Mouse (Mus musculus) forebrain, embryonic 15.5 days (tissue): ENCODE measurements around the gene Dlgap1. TPM values are rescaled to one million over a fixed set of nuclear protein-coding genes. Genes with fewer than 3 reads are reported as not detected.

ENCODE experiments used
- ATAC-seq: fragments of 200-750 bp; cut with Nextera tagmentation; replicated peaks from 2 replicates; pipeline ENCODE4 v1.8.0; 2017; ENCODE audit warnings: mild to moderate bottlenecking, moderate TSS enrichment, moderate library complexity
- H3K27ac ChIP-seq: fragments of 300-500 bp; sonication (generic); replicated peaks from 2 replicates; pipeline ENCODE4 v1.5.1; 2015; ENCODE audit warnings: mild to moderate bottlenecking, inconsistent platforms
- H3K27me3 ChIP-seq: fragments of 300-500 bp; sonication (generic); 2 replicates; pipeline ENCODE4 v1.6.1; 2015; ENCODE audit warnings: inconsistent platforms
- H3K36me3 ChIP-seq: fragments of 300-500 bp; sonication (generic); 2 replicates; pipeline ENCODE4 v1.6.1; 2015; ENCODE audit warnings: mild to moderate bottlenecking, inconsistent platforms
- H3K4me1 ChIP-seq: fragments of 300-500 bp; sonication (generic); 2 replicates; pipeline ENCODE4 v1.6.1; 2015; ENCODE audit warnings: inconsistent platforms
- H3K4me2 ChIP-seq: fragments of 300-500 bp; sonication (generic); replicated peaks from 2 replicates; pipeline ENCODE4 v1.6.1; 2015; ENCODE audit warnings: mild to moderate bottlenecking, inconsistent platforms
- H3K4me3 ChIP-seq: fragments of 300-500 bp; sonication (generic); 2 replicates; pipeline ENCODE4 v1.5.1; 2015; ENCODE audit warnings: mild to moderate bottlenecking, inconsistent platforms
- H3K9ac ChIP-seq: fragments of 300-500 bp; sonication (generic); replicated peaks from 2 replicates; pipeline ENCODE4 v1.6.1; 2015; ENCODE audit warnings: mild to moderate bottlenecking, inconsistent platforms
- H3K9me3 ChIP-seq: fragments of 300-500 bp; sonication (generic); 2 replicates; pipeline ENCODE4 v1.6.1; 2016; ENCODE audit warnings: inconsistent platforms
- WGBS: fragments of 180-500 bp; shearing (Covaris S2); methylation state at CpG from one replicate; pipeline ENCODE4 v1.1.7; 2015; ENCODE audit warnings: mixed read lengths; 5-methylcytosine and 5-hydroxymethylcytosine counted together
- polyA plus RNA-seq: library from polyadenylated mRNA; unstranded; fragments of >200 nt; fragmentation: Nextera tagmentation; extraction: Ambion mirVana; gene quantifications from 2 replicates; pipeline ENCODE4 v1.2.1, GENCODE M21; 2015

The Dlgap1 gene
- polyA plus RNA-seq, 1 experiment from 2014 or later = 31.0 TPM

GRCm38 (mm10) chr17:70748964-70749650 lies 780.2 kb downstream of the Dlgap1 start:
- 49% methylated on average over 7 of the region's 7 CpGs for WGBS
- Histone ChIP-seq H3K36me3 (no peaks in the 10 kb centered on the region), H3K9me3 (no peaks in the 10 kb centered on the region), H3K27me3 (peaks cover 9% of the 10 kb centered on the region; the same call in 1 of the 2 replicates), H3K9ac (no peak overlapping the region), H3K4me2 (no peak overlapping the region), H3K4me3 (no peak overlapping the region), H3K4me1 (peaks cover 25% of the 10 kb centered on the region), H3K27ac (no peak overlapping the region)
- ATAC-seq = no peak

GRCm38 (mm10) chr17:70750236-70751160 lies 781.6 kb downstream of the Dlgap1 start:
- no peak overlapping the region for H3K27ac ChIP-seq
- WGBS = 37% methylated on average over 17 of the region's 17 CpGs
- H3K4me2 ChIP-seq = peak overlapping the region; percentile 34
- H3K9me3 ChIP-seq = no peaks in the 10 kb centered on the region
- H3K4me1 ChIP-seq = peaks cover 30% of the 10 kb centered on the region
- no peak for ATAC-seq
- H3K4me3 ChIP-seq = peak overlapping the region; percentile 25; the same call in 1 of the 2 replicates
- H3K36me3 ChIP-seq = no peaks in the 10 kb centered on the region
- H3K27me3 ChIP-seq = peaks cover 9% of the 10 kb centered on the region; the same call in 1 of the 2 replicates
- H3K9ac ChIP-seq = peak overlapping the region; percentile 5; the same call in 1 of the 2 replicates

- H3K4me3 ChIP-seq = peak overlapping the region; percentile 25
- peaks cover 35% of the 10 kb centered on the region for H3K4me1 ChIP-seq
- H3K27ac ChIP-seq = no peak overlapping the region
- no peaks in the 10 kb centered on the region for H3K36me3 ChIP-seq
- peaks cover 9% of the 10 kb centered on the region; the same call in 1 of the 2 replicates for H3K27me3 ChIP-seq
- peak overlapping the region; percentile 34 for H3K4me2 ChIP-seq
- WGBS = 7% methylated on average over 19 of the region's 19 CpGs
- H3K9ac ChIP-seq = peak overlapping the region; percentile 5
- H3K9me3 ChIP-seq = no peaks in the 10 kb centered on the region
- no peak for ATAC-seq
These were observed 782.3 kb downstream of the Dlgap1 start for GRCm38 (mm10) chr17:70751161-70751651.

DNA sequence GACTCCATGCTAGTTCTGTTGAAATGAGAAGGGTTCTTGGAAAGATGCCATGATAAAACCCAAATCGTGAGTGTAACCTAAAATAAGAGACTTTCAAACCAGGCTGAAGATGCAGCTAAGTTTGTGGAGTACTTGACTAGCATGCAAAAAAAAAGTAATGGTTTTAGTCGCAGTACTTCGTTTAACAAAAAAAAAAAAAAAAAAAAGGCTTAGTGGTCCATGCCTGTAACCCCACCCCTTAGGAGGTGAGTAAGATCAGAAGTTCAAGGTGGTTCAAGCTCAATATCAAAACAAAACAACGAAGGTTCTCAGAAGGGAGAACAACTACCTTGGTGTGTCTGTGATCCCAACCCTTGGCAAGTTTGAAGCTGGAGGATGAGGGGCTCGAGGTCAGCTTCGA lies 782.8 kb downstream of the Dlgap1 start:
- WGBS = 58% methylated on average over 6 of the region's 6 CpGs
- H3K4me2 ChIP-seq = peak overlapping the region; percentile 34
- H3K36me3 ChIP-seq = no peaks in the 10 kb centered on the region
- H3K9ac ChIP-seq = peak overlapping the region; percentile 5; the same call in 1 of the 2 replicates
- no peak for ATAC-seq
- no peak overlapping the region for H3K27ac ChIP-seq
- peaks cover 33% of the 10 kb centered on the region for H3K4me1 ChIP-seq
- no peaks in the 10 kb centered on the region for H3K9me3 ChIP-seq
- H3K4me3 ChIP-seq = 0 out of 2 replicates have a peak overlapping the region, but pooled peaks have one; percentile 25
- peaks cover 7% of the 10 kb centered on the region; the same call in 1 of the 2 replicates for H3K27me3 ChIP-seq

DNA sequence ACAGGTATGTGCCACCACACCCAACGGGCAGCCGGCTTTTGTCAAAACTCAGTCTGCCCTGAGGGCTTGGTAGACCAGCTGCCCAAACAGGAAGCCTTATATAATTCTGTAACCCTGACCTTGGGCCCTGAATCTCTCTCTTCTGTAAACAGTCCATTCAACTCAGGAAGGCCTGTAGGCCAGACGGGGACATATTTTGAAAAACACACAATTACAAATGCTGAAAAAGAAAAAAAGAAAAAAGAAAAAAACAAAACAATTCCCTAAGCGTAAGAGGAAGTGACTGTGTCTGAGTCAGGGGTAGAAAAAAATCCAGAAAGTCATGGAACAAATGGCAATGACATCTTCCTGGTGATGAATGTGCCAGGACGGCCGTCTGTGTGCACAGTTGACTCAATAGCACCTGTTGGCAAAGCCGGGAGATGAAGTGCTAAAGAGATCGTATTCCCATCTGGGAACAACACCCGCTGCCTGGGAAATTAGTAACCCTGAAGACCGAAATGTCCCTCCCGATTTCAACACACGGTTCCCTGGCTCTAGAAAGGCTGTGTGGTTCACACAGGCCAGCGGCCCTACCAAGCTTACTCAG lies 784.7 kb downstream of the Dlgap1 start:
- no peaks in the 10 kb centered on the region for H3K9me3 ChIP-seq
- H3K9ac ChIP-seq = no peak overlapping the region
- 84% methylated on average over 13 of the region's 13 CpGs for WGBS
- H3K4me1 ChIP-seq = peaks cover 19% of the 10 kb centered on the region
- H3K4me2 ChIP-seq = no peak overlapping the region
- peaks cover 7% of the 10 kb centered on the region; the same call in 1 of the 2 replicates for H3K27me3 ChIP-seq
- ATAC-seq = no peak
- no peak overlapping the region for H3K27ac ChIP-seq
- H3K36me3 ChIP-seq = no peaks in the 10 kb centered on the region
- H3K4me3 ChIP-seq = no peak overlapping the region

DNA sequence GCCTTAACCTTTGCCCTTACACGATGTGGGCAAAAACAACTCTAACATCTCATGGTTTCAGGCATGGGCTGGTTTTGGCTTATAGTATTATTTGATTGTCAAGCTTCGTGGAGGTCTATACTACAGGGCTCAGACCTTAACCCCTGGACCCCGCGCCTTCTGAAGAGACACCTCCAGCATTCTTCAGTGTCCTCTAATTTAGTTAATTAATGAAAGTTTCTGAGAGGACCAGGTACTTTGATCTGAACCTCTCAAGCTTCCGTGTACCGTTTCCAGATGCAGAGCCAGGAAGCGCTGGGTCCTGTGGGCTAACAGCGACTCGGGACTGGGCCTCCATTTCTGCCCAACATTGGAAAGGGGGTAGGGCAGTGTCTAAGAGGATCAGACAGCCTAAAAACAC lies 785.2 kb downstream of the Dlgap1 start:
- ATAC-seq = no peak
- H3K9me3 ChIP-seq = no peaks in the 10 kb centered on the region
- H3K27me3 ChIP-seq = peaks cover 7% of the 10 kb centered on the region; the same call in 1 of the 2 replicates
- no peak overlapping the region for H3K4me2 ChIP-seq
- peaks cover 19% of the 10 kb centered on the region for H3K4me1 ChIP-seq
- H3K27ac ChIP-seq = no peak overlapping the region
- no peak overlapping the region for H3K9ac ChIP-seq
- no peaks in the 10 kb centered on the region for H3K36me3 ChIP-seq
- H3K4me3 ChIP-seq = no peak overlapping the region
- 80% methylated on average over 9 of the region's 9 CpGs for WGBS

GRCm38 (mm10) chr17:70754638-70755037 lies 785.8 kb downstream of the Dlgap1 start:
- Histone ChIP-seq H3K36me3 (no peaks in the 10 kb centered on the region), H3K9ac (no peak overlapping the region), H3K4me2 (peak overlapping the region; percentile 50; the same call in 1 of the 2 replicates), H3K4me3 (no peak overlapping the region), H3K4me1 (peaks cover 19% of the 10 kb centered on the region), H3K9me3 (no peaks in the 10 kb centered on the region), H3K27ac (no peak overlapping the region), H3K27me3 (peaks cover 4% of the 10 kb centered on the region; the same call in 1 of the 2 replicates)
- no peak for ATAC-seq
- WGBS = 52% methylated on average over 7 of the region's 7 CpGs

DNA sequence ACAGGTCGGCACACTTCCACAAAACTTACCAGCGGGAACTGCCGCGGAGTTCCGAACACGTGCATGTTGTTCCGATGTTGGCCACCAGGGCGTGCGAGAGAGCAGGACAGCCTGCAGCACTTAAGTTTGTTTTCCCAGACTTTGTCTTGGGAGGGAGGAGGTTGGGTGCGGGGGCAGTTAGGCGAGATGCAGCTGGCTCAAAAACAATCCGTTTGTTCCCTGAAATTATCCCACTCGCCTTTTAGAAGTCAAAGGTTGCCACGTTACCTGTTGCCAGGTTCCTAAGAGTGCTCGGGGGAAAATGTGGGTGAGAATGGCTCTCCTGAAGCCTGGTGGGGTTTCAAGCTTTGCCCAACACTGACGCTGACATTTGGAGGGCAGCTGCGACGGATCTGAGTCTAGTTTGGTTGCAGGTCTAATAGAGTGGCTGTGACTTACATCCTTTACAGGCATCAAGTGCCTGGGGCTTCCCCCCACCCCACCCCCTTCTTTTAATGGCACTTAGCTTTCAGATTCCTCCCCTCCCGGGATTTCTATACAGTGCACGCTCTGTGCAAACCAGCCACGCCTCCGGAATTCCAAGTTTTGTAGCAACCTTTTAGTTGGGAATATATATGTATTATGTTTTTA lies 786.3 kb downstream of the Dlgap1 start:
- ATAC-seq = peak; percentile 27
- H3K27me3 ChIP-seq = peaks cover 3% of the 10 kb centered on the region; the same call in 1 of the 2 replicates
- H3K36me3 ChIP-seq = no peaks in the 10 kb centered on the region
- WGBS = under 1% methylated on average over 22 of the region's 22 CpGs
- peak overlapping the region; percentile 27; the same call in 1 of the 2 replicates for H3K9ac ChIP-seq
- peak overlapping the region; percentile 31 for H3K4me3 ChIP-seq
- peaks cover 19% of the 10 kb centered on the region for H3K4me1 ChIP-seq
- no peaks in the 10 kb centered on the region for H3K9me3 ChIP-seq
- H3K27ac ChIP-seq = no peak overlapping the region
- H3K4me2 ChIP-seq = peak overlapping the region; percentile 50

DNA sequence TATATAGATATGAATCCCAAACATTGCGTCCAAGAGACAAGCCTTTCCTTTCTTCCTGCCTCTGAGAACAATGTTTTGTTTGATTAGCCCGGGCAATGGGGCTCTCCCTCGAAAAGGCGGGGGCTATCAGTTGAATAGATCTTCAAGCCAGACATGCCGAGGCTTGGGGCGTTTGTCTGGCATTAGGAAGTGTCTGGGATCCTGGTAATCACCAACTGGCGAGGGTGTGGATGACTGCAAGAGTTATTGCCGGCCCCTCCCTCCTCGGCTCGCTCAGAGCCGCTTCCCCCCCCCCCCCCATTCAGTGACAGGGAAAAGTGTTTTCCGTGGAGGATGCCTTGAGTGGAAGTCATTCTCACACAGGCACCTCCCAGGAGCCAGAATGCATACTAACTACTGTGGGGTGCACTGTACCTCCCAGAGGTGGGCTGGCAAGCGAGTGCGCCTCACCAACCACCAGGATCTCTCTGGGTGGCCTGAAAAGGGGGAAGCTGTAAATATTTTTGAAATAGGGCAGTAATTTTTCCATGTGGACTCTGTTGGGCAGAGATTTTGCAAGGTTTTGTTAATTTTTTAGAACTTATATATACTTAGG lies 786.9 kb downstream of the Dlgap1 start:
- H3K27me3 ChIP-seq = no peaks in the 10 kb centered on the region
- WGBS = 4% methylated on average over 13 of the region's 14 CpGs
- no peaks in the 10 kb centered on the region for H3K36me3 ChIP-seq
- peak; percentile 25 for ATAC-seq
- H3K4me3 ChIP-seq = peak overlapping the region; percentile 31
- H3K9me3 ChIP-seq = no peaks in the 10 kb centered on the region
- no peak overlapping the region for H3K9ac ChIP-seq
- peak overlapping the region; percentile 50 for H3K4me2 ChIP-seq
- peaks cover 18% of the 10 kb centered on the region for H3K4me1 ChIP-seq
- H3K27ac ChIP-seq = no peak overlapping the region

- Histone ChIP-seq H3K9ac (no peak overlapping the region), H3K27ac (no peak overlapping the region), H3K4me2 (no peak overlapping the region), H3K4me3 (no peak overlapping the region), H3K9me3 (no peaks in the 10 kb centered on the region), H3K36me3 (no peaks in the 10 kb centered on the region), H3K27me3 (no peaks in the 10 kb centered on the region), H3K4me1 (no peaks in the 10 kb centered on the region)
- ATAC-seq = no peak
- WGBS = 96% methylated on average over 7 of the region's 7 CpGs
These were observed 793.1 kb downstream of the Dlgap1 start for GRCm38 (mm10) chr17:70762001-70762400.

GRCm38 (mm10) chr17:70762634-70763033 lies 793.8 kb downstream of the Dlgap1 start:
- Histone ChIP-seq H3K9ac (no peak overlapping the region), H3K9me3 (no peaks in the 10 kb centered on the region), H3K36me3 (no peaks in the 10 kb centered on the region), H3K27me3 (no peaks in the 10 kb centered on the region), H3K4me1 (no peaks in the 10 kb centered on the region), H3K4me2 (no peak overlapping the region), H3K27ac (no peak overlapping the region), H3K4me3 (no peak overlapping the region)
- no peak for ATAC-seq
- WGBS = 94% methylated on average over 10 of the region's 10 CpGs
